Mouse (Mus musculus) limb, embryonic 10.5 days (tissue): ENCODE measurements around the gene Akna. TPM values are rescaled to one million over a fixed set of nuclear protein-coding genes. Genes with fewer than 3 reads are reported as not detected.

ENCODE experiments used
- DNase-seq: peaks from one replicate; pipeline ENCODE4 v3.0.0-alpha.2; 2017; ENCODE audit warnings: low spot score
- H3K27ac ChIP-seq: fragments of 300-500 bp; sonication (generic); 2 replicates; pipeline ENCODE4 v1.5.1; 2016; ENCODE audit warnings: mild to moderate bottlenecking
- H3K27me3 ChIP-seq: fragments of 300-500 bp; sonication (generic); 2 replicates; pipeline ENCODE4 v1.6.1; 2016; ENCODE audit warnings: low read depth, mild to moderate bottlenecking; ENCODE audit not compliant: poor library complexity, severe bottlenecking
- H3K36me3 ChIP-seq: fragments of 300-500 bp; sonication (generic); 2 replicates; pipeline ENCODE4 v1.6.1; 2016; ENCODE audit warnings: mild to moderate bottlenecking, moderate library complexity
- H3K4me1 ChIP-seq: fragments of 300-500 bp; sonication (generic); 2 replicates; pipeline ENCODE4 v1.6.1; 2016
- H3K4me3 ChIP-seq: fragments of 300-500 bp; sonication (generic); 2 replicates; pipeline ENCODE4 v1.5.1; 2016; ENCODE audit warnings: mild to moderate bottlenecking, moderate library complexity
- H3K9me3 ChIP-seq: fragments of 300-500 bp; sonication (generic); replicated peaks from 2 replicates; pipeline ENCODE4 v1.6.1; 2016; ENCODE audit warnings: mild to moderate bottlenecking
- WGBS: fragments of 180-500 bp; shearing (Covaris S2); methylation state at CpG from one replicate; pipeline ENCODE4 v1.1.7; 2016; 5-methylcytosine and 5-hydroxymethylcytosine counted together
- polyA plus RNA-seq: library from polyadenylated mRNA; unstranded; fragments of >200 nt; fragmentation: Nextera tagmentation; extraction: Ambion mirVana; gene quantifications from 2 replicates; pipeline ENCODE4 v1.2.1, GENCODE M21; 2016

Akna gene
- polyA plus RNA-seq, 1 experiment from 2014 or later, result 17.2 TPM

DNA sequence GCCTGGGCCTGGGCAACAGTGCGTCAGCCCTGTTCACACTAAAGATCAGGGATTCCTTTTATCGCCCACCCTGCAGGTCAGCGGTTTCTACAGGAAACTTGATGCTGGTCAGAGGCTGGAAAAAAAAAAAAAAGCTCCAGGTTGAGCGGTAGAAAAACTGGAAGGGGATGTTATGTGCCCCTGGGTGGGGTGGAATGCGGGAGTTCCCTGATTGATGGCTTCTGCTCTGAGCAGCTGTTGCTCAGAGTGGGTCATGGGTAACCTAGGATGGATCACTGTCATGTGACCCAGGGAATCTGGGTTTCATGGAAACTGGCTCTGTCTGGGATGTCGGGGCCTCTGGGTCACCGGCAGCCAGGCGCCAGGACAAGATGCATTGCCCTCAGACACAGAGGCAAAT, 23.2 kb upstream of the Akna start:
- H3K27ac ChIP-seq, result no peak overlapping the region
- H3K4me3 ChIP-seq, result no peak overlapping the region
- no peak for DNase-seq
- WGBS, result 43% methylated on average over 8 of the region's 8 CpGs
- peaks cover 41% of the 10 kb centered on the region for H3K4me1 ChIP-seq
- no peaks in the 10 kb centered on the region for H3K9me3 ChIP-seq
- no peaks in the 10 kb centered on the region for H3K27me3 ChIP-seq
- peaks cover 27% of the 10 kb centered on the region for H3K36me3 ChIP-seq

DNA sequence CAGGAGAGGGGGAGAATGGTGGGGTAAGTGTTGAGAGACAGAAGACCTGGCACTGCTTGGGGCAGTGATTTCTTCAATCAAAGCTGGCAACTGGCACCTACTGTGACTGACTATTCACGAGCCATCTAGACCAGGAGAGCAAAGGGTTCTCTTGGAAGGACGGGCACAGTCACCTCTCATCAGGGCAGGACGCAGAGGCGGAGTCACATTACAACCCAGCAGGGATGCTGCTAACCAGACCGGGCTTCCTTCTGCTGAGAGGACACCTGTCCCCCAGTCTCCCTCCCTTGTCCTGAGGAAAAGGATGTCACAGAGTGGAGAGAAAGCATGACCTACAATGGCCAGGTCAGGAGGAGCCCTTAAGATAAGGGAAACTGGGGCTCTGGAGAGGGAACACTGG, 20.7 kb upstream of the Akna start:
- no peak for DNase-seq
- no peaks in the 10 kb centered on the region for H3K9me3 ChIP-seq
- 15% methylated on average over 5 of the region's 5 CpGs for WGBS

DNA sequence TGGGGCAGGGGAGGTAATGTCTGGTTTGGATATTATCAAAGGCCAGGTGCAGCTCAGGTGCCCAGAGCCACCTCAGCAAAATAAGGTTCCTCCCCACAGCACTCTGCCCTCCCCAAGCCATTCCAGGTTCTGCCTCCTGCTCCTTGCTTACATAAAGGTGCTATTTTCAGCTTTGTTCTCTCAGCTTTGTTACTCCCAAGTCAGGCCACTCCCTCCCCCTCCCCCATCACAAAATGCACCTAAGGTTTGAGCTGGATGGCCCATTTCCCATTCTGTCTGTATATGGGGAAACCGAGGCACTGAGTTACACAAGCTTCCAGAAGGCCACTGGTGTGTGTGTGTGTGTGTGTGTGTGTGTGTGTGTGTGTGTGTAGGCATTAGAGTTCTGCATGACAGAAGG, 20.1 kb upstream of the Akna start:
- H3K27ac ChIP-seq, result no peak overlapping the region
- H3K4me1 ChIP-seq, result peaks cover 42% of the 10 kb centered on the region
- no peaks in the 10 kb centered on the region for H3K9me3 ChIP-seq
- no peaks in the 10 kb centered on the region for H3K27me3 ChIP-seq
- H3K4me3 ChIP-seq, result no peak overlapping the region
- WGBS, result 70% methylated on average over 1 of the region's 1 CpGs
- no peak for DNase-seq
- peaks cover 12% of the 10 kb centered on the region for H3K36me3 ChIP-seq

More for the DNA sequence above, 20.7 kb upstream of the Akna start:
- H3K4me3 ChIP-seq, result no peak overlapping the region
- H3K36me3 ChIP-seq, result peaks cover 14% of the 10 kb centered on the region
- H3K4me1 ChIP-seq, result peaks cover 41% of the 10 kb centered on the region
- peak overlapping the region; percentile 32; the same call in 1 of the 2 replicates for H3K27ac ChIP-seq
- H3K27me3 ChIP-seq, result no peaks in the 10 kb centered on the region

DNA sequence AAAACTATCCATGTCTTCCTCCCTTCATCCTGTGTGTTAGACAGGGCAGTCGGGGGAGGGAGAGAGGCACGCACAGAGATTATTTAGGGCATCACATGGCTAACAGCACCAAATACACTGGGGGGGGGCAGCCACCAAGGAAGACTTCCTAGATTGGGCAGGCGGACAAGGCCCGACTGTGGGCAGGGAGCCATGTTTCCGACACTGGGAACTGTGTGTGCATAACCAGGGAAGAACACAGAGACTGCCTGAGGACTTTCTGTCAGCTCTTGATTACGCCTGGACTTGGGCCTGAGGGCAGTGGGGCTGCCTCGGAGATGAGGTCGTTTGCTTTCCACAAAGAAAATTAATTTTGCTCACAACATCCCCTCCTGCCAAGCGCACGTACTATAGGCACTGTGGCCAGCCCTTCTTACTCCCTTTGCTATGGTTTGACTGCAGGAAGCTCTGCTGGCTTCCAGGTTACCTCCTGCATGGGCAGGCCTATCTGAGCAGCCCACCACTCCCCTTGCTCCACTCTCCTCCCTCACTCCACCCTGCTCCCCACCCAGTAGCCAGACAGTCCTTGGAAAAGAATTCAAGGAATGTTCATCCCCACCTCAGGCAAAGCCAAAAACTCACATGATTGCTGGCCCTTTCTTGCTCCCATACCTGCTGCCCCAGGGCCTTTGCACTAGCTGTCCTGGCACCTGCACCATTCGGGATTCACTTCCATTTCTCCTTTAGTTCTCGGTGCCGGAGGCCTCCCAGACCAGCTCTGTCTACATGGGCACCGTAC, 17.2 kb upstream of the Akna start:
- H3K4me1 ChIP-seq, result peaks cover 33% of the 10 kb centered on the region
- no peak for DNase-seq
- H3K27ac ChIP-seq, result peak overlapping the region; percentile 4
- no peaks in the 10 kb centered on the region for H3K27me3 ChIP-seq
- peaks cover 16% of the 10 kb centered on the region; the same call in 1 of the 2 replicates for H3K36me3 ChIP-seq
- H3K9me3 ChIP-seq, result no peaks in the 10 kb centered on the region
- 76% methylated on average over 14 of the region's 14 CpGs for WGBS
- no peak overlapping the region for H3K4me3 ChIP-seq

DNA sequence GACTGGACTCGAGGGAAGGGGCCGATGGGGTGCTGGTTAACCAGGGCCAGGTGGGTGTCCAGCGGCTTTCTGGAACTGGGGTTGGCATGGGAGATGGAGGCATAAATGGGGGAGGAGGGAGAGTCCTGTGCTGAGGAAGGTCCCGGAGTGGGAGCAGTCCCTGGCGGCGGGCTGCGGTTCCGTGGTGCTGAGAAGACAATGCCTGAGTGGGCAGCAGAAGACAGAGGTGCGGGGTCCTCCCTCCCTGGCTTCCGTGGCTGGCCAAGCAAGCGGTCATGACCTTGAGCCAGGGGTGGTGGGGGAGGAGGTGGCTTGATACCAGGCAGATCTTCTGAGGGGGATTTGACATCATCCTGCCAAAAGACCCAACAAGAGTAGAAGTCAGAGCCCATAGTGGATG, 15.1 kb upstream of the Akna start:
- WGBS, result 94% methylated on average over 11 of the region's 11 CpGs
- DNase-seq, result no peak
- H3K27ac ChIP-seq, result peak overlapping the region; percentile 80

DNA sequence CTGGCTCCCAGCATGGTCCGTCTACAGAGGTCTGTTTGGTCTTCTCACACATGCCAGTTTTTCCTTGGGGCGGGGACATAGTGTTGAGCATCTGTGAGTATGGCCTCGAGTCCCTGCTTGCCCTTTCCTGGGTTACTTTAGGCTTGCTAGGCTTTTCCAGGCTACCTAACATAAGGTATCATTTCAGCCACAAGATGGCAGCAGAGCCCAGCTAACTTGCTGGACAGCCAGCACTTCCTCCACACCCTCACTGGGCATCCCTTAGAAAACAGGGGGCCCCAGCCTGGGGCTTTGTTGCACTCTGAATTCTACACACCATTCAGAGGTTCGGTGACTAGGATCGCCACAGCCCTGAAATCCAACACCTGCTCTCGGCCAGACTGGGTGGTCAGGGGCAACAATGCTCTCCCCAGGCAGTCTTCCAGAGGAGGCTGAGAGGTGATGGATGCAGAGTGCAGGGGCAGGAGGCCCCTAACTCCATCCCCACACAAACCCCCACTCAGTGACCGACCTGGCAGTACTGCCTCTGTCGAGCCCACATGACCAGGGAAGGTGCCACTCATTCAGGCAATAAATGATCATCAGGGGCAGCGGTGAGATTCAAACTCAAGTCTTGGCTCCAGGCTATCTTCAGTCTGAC, 14.3 kb upstream of the Akna start:
- Histone ChIP-seq H3K27me3 (no peaks in the 10 kb centered on the region), H3K9me3 (no peaks in the 10 kb centered on the region), H3K27ac (peak overlapping the region; percentile 80), H3K4me3 (no peak overlapping the region), H3K4me1 (peaks cover 25% of the 10 kb centered on the region), H3K36me3 (peaks cover 25% of the 10 kb centered on the region; the same call in 1 of the 2 replicates)
- 25% methylated on average over 9 of the region's 9 CpGs for WGBS
- DNase-seq, result peak; percentile 87

More for the DNA sequence above, 15.1 kb upstream of the Akna start:
- Histone ChIP-seq H3K9me3 (no peaks in the 10 kb centered on the region), H3K4me1 (peaks cover 27% of the 10 kb centered on the region), H3K36me3 (peaks cover 25% of the 10 kb centered on the region; the same call in 1 of the 2 replicates), H3K4me3 (no peak overlapping the region), H3K27me3 (no peaks in the 10 kb centered on the region)

DNA sequence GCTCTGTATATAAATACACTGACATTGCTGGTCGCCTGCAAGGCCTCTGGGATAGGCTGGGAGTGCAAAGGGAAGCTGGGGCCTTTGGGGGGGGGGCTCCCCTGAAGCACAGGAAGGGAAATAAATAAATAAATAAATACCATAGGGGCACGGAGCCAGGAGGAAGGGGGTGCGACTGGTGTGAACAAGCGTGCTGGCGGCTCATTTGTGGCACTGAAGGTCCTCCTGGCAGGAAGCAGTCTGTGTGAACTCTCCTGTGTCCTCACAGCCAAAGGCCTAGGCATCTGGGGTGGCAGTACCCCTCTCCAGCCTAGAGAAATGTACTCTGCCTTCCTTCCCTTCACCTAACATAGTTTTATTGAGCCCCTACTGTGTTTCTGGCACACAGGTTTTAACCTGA, 11.8 kb upstream of the Akna start:
- WGBS, result 86% methylated on average over 5 of the region's 5 CpGs
- Histone ChIP-seq H3K27ac (peak overlapping the region; percentile 58; the same call in 1 of the 2 replicates), H3K36me3 (peaks cover 20% of the 10 kb centered on the region; the same call in 1 of the 2 replicates), H3K4me1 (peaks cover 27% of the 10 kb centered on the region), H3K4me3 (no peak overlapping the region), H3K9me3 (no peaks in the 10 kb centered on the region), H3K27me3 (no peaks in the 10 kb centered on the region)
- DNase-seq, result no peak

DNA sequence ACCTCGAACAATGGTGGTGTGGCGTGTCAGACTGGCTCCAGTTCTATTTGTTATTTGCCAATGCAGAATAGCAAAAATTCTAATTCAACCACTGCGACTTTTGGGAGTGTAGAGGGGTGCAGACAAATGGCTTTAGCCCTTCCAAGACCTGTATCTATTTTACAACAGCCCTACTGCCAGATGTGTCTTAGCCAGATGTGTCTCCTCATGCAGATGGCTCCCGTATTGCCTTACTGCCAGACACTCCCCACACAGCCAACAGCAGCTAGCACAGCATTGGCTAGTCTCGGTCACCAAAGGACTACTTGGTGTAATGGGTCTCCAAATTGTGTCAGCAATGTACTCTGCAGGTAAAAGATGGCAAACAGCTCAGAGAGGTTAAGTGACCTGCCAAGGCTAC, 8.1 kb upstream of the Akna start:
- H3K27ac ChIP-seq, result no peak overlapping the region
- H3K27me3 ChIP-seq, result no peaks in the 10 kb centered on the region
- 59% methylated on average over 5 of the region's 5 CpGs for WGBS
- peaks cover 36% of the 10 kb centered on the region for H3K4me1 ChIP-seq
- no peak for DNase-seq
- H3K9me3 ChIP-seq, result no peaks in the 10 kb centered on the region
- H3K36me3 ChIP-seq, result peaks cover 16% of the 10 kb centered on the region; the same call in 1 of the 2 replicates
- no peak overlapping the region for H3K4me3 ChIP-seq

DNA sequence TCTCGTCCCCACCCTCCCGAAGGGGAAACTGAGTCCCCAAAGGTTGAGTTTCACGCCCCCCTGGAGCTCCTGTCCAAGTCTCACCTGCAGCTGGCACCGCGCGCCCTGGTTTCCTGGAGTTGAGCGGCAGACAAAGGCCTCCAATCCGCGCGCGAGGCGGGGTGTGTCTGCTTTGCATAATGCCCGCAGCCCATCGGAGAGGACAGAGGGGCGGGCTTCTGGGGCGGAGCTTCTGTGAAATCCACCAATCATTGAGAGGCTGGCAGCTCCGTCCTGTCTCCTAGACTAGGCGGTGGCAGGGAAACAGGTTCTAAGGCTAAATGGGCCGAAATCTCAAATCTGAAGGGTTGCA, 7.4 kb upstream of the Akna start:
- peak; percentile 97 for DNase-seq
- WGBS, result under 1% methylated on average over 19 of the region's 19 CpGs
- Histone ChIP-seq H3K9me3 (no peaks in the 10 kb centered on the region), H3K27ac (peak overlapping the region; percentile 83), H3K4me3 (peak overlapping the region; percentile 75), H3K36me3 (peaks cover 11% of the 10 kb centered on the region; the same call in 1 of the 2 replicates), H3K27me3 (no peaks in the 10 kb centered on the region), H3K4me1 (peaks cover 41% of the 10 kb centered on the region)

DNA sequence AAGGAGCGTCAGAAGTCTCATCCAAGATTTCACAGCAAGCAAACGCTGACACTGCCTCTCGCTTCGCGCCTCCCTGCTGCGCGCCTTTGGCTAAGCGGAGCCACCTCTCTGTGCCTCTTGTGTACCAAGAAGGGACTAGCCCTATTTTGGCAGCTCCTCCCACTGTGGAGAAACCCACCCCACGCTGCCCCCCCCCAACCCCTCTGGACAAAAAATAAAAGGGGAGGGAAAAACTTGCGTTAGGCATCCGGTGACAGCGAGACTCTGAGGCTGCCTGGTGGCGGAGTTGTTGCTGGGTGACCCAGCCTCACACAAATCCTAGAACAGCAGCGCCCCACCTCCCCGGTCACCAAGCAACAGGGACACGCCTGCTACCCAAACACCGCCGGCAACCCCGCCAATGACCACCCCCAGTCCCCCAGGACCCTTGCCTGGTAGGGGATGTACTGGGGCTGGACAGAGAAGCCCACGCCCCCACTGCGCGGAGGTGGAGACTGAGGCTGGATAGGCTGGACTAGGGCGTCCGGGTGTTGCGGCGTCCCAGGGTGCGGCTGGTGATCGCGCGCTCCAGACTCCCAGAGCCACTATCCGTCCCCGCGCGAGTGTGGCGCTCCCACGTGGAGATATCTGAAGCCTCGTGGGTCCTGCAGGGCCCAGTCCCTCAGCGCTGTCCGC, 6.9 kb upstream of the Akna start:
- Histone ChIP-seq H3K27ac (peak overlapping the region; percentile 83), H3K27me3 (no peaks in the 10 kb centered on the region), H3K4me1 (peaks cover 46% of the 10 kb centered on the region), H3K9me3 (no peaks in the 10 kb centered on the region), H3K36me3 (peaks cover 5% of the 10 kb centered on the region; the same call in 1 of the 2 replicates), H3K4me3 (peak overlapping the region; percentile 75)
- peak; percentile 83 for DNase-seq
- under 1% methylated on average over 39 of the region's 39 CpGs for WGBS

DNA sequence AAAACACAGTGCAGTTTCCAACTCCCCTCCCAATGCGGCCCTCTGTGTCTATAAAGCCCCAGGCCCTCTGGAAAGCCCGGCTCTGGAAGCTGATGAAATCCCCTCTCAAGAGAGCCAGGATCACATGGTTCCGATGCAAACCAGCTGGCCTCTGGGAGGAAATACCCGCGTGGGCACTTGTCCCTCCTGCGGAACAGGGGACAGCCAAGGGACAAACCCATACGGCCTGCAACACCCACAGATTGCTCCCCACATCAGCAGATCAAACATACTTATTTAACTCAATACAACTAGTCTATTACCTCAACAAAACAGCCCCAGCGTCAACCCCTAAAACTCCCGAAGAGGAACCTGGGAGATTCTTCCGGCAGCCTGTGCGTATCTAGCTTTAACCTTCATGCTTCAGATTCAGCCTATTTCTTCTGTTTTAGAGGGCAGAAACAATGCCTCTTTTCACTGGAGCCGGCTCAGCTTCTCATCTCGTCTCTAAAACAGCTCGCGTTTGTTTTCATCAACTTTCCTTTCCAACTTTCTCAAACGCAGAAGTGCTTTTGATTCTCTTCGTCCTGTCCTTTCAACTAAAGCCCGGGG, 6.3 kb upstream of the Akna start:
- Histone ChIP-seq H3K9me3 (no peaks in the 10 kb centered on the region), H3K4me3 (peak overlapping the region; percentile 75), H3K27ac (peak overlapping the region; percentile 83), H3K27me3 (no peaks in the 10 kb centered on the region), H3K36me3 (no peaks in the 10 kb centered on the region), H3K4me1 (peaks cover 52% of the 10 kb centered on the region)
- DNase-seq, result peak; percentile 63
- WGBS, result 6% methylated on average over 18 of the region's 18 CpGs

DNA sequence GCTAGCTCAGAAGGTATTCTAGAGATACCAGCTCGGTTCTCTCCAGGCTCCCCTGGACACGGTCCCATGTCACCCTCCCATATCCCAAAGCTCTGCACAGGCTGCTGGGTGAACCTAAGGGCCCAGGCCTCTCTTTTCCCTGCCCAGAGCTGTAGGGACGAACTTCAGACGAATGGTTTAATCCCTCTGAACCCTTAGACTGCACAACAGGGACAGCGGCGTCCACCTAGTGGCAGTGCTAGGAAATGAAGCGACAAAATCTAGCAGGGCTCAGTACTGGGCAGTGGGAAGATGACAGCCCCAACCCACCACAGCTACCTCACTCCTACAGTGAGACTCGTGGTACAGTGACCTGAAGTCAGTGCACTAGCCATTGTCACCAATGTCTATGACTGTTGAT, 5.5 kb upstream of the Akna start:
- no peaks in the 10 kb centered on the region for H3K27me3 ChIP-seq
- H3K4me1 ChIP-seq, result peaks cover 53% of the 10 kb centered on the region
- H3K4me3 ChIP-seq, result peak overlapping the region; percentile 75; the same call in 1 of the 2 replicates
- 7% methylated on average over 8 of the region's 8 CpGs for WGBS
- H3K27ac ChIP-seq, result 0 out of 2 replicates have a peak overlapping the region, but pooled peaks have one; percentile 0
- no peaks in the 10 kb centered on the region for H3K9me3 ChIP-seq
- DNase-seq, result peak; percentile 74
- no peaks in the 10 kb centered on the region for H3K36me3 ChIP-seq
